Mouse (Mus musculus): ENCODE measurements around the gene Ube2u.

DNA sequence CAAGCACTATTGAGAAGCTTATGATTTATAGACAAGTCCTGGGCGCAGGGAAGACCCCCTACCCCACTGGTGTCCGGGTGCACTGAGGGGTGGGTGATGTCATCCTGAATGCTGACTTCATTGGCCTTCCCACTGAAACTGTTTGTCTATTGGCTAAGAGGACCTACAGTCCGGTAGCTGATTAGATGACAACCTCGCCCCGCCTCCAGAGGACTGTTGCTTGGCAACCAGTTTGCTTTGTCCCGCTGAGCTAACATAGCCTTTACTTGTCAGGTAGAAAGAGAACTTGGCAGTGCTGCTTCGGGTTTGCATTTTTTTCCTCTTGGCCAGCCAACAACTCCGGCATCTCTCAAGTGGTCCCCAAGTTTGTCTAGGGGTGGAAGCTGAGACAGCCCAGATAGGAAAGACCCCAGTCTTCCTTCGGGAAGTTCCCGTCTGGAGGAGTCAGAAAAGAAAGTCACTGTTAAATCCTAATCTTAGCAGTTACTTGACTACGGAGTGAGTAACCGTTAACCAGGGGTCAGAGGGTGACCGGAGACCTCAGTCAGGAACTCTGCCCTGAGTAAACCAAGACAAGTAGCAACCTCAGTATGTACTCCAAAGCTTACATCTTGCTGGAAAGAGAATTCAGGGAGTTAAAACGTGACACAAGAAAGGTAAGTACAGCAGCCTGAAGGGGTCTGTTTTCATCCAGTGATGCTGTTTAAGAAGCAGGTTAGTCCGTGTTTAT lies at the start of gene Ube2u:
- TF ChIP-seq POLR2A (IDR thresholded peaks at IDR 0.05; ENCODE audit: insufficient read depth, low read depth, low read length) = no peak
- TF ChIP-seq CTCF (IDR thresholded peaks at IDR 0.05) = no peak
- TF ChIP-seq EP300 (IDR thresholded peaks at IDR 0.05; ENCODE audit: insufficient read depth, low read depth, low read length) = no peak

All from heart, adult 2 months (tissue).